Mouse (Mus musculus) thymus, postnatal 0 days (tissue): ENCODE data around the gene Ppp1r27. TPM values are rescaled to one million over a fixed set of nuclear protein-coding genes. Genes with fewer than 3 reads are reported as not detected.

ENCODE experiments used
- DNase-seq: peaks from one replicate; pipeline ENCODE4 v3.0.0-alpha.2; 2015; ENCODE audit warnings: low spot score
- polyA plus RNA-seq: library from polyadenylated mRNA; unstranded; fragments of >200 nt; fragmentation: Nextera tagmentation; extraction: Ambion mirVana; gene quantifications from 2 replicates; pipeline ENCODE4 v1.2.1, GENCODE M21; 2015

Gene Ppp1r27
- polyA plus RNA-seq, 1 experiment from 2014 or later, result 13.7 TPM

DNA sequence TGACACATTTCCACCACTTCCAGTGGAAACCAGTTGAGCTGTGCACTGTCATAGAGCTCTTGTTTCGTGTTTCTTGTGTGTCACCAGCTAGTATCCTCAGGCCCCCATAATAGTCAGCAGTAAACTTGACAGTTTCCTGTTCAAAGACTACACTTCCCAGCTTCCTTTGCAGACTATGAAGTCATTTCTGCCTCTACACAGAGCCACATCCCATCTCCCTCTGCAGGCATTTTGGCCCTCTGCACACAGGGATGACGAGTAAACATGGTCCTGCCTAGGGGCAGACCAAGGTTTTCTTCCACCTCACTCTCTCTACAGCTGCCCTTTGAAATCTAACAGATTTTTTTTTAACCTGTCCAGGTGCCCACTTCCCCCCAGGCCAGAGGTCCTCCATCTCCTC lies 3.5 kb downstream of the Ppp1r27 start:
- peak; percentile 40 for DNase-seq

DNA sequence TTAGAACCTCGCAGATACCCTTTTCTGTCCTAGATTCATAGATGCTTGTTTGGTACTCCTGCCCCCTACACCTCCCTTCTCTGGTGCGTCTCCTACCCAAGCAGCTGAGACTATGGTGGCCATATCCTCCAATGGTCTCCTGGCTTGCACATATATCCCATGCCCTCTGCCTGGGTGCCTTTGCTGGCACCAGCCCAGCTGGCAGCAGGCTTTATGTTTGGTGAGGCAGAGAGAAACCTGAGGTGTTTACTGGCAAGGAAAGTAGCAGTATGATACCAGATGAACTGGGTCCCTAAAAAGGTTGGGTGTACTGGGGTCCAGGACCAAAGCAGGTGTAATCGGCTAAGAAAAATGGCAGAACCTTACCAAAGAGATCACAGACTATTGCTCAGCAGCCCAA lies 5.0 kb downstream of the Ppp1r27 start:
- DNase-seq, result no peak

- no peak for DNase-seq
Observed at GRCm38 (mm10) chr11:120542376-120542775, 8.6 kb downstream of the Ppp1r27 start.

GRCm38 (mm10) chr11:120541907-120542306 lies 9.0 kb downstream of the Ppp1r27 start:
- no peak for DNase-seq

- DNase-seq, result no peak
Observed at GRCm38 (mm10) chr11:120539285-120540014, 11.5 kb downstream of the Ppp1r27 start.

DNA sequence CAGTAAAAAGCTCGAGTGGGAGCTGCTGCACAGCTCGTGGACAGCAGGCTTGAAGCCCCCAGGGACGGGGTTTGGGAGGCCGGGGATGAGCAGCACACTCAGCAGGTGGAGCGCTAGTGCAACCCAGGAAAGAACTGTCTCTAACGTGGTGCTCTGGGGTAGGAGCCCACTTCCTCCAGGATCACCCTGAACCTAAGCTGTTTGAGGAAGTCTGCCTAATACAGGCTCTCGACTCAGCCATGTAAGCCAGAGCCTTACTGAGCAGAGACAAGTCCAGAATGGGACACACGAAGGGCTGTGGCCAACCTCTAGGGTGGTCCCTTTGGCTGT lies 12.0 kb downstream of the Ppp1r27 start:
- no peak for DNase-seq

GRCm38 (mm10) chr11:120538485-120538884 lies 12.4 kb downstream of the Ppp1r27 start:
- no peak for DNase-seq

DNA sequence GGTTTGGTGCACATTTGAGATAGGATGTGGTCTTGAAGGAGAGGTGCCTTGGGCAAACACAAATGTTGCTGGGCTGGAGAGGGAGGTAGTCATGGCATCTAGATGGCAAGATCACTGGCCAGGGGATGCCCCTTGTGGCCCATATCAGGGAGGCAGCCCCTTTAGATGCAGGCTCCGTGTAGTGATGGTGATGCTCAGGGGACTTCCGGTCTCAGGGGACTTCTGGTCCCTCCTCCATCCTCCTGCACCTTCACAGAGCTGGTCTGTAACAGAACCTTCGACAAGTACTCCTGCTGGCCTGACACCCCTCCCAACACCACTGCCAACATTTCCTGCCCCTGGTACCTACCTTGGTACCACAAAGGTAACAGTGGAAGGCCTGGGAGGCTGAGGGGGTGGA lies 15.1 kb downstream of the Ppp1r27 start:
- no peak for DNase-seq

DNA sequence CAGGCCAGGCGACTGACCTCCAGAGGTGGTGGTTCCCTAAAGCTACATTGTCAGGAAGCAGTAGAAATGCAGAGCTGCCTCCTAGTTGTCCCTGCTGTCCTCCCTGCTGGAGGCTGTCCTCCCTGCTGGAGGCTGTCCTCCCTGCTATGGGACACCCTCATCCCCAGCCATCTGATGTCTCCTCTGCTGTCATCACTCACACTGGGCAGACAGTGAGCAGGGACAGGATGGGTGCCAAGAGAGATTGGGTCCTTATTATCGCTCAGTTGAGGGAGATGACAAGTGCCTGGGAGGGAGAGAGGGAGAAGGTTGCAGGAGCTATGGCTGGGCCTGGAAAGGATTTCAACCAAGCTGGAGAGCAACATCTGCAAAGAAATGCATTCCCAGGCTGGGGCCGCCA lies 15.8 kb downstream of the Ppp1r27 start:
- no peak for DNase-seq

DNA sequence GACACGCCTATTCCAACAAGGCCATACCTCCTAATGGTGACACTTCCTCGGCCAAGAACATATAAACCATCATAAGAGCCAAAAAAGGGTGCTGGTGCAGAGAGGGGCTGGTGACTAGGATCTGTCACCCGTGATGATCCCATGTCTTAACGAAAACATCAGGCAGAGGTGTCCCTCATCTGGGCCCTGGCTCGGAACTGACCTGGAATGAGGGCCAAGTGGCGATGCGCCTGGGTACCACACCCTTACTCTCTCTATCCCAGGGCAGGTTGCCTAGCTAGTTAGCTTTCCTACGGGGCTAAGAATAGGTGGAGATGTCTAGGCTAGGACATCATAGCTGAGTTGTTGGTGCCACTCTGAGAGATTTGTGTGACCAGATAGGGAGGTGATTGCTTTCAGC lies 16.8 kb downstream of the Ppp1r27 start:
- DNase-seq, result no peak

DNA sequence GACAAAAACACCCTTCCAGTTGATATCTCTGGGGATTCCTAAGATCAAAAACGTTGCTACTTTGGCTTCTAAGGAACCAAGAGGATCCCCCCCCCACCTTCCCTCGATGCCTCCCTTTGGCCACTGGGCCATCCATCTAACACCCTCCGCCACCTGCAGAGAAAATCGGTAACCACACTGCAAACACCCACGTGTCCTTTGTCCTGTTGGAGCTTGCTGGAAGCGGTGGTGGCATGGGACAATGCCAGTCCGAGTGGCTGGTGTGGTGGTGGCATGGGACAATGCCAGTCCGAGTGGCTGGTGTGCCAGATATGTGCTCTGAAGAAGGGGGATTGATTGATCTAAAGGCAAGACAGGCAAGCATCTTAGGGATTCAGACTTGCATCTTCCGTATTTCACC lies 19.3 kb downstream of the Ppp1r27 start:
- DNase-seq, result no peak

DNA sequence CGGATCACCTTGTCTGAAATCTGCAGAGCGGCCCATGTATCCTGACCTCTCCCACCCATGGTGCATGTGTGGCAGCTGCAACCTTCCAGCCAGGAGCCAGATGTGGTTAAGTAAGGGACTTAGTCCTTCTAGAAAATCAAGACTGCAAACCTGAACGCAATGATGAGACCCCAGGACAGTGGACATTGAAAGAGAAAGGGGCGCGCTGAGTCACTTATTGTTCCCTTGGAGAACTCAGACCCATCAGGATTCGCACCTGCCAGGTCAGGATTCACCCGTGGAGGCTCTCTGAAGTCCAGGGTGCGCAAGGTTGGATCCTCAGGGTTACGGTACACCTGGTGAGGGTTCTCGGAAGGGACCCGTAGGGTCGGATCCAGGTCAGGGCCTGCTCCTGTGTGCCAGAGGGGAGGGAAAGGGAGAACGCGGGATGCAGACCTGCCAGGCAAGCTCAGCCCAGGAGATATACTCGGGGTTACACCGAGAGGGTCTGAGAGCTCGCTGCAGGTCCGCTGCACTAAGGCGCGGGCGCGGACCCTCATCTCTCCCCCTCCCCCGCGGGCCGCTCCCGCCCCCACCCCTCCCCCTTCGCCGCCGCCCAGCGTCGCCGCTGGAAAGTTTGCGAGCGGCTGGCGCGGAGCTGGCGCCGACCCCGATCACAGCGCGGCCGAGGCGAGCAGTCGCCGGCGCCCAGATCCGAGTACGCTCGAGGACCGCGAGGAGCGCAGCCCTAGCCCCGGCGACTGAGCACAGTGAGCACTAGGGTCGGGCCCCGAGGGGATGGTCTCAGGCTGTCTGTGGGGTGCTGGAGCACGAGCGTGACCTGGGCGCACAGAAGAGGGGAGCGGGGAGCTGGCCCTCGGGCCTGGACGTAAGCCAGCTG lies 20.6 kb downstream of the Ppp1r27 start, which contains the start of gene Gcgr:
Gene Gcgr (plus strand): TSS at position 615 of the 880 bp plus-strand sequence.
- DNase-seq, result no peak

DNA sequence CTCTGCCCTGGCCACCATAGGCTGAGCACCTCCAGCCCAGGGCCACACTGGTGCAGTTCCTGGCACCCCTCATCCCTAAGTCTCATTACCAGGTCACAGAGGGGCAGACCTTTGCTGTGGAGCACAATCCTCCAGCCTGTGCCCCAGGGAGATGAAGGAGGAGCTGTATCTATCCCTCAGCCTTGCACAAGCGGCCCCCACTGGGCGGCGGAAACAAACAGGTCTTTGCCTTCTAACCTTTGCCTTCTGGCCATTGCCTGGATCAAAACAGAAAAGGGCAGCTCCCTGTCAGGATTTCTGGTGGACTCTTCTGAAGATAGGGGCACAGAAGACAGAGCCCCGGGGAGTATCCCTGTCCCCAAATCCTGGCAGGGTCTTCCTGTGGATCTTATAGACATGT lies 22.0 kb downstream of the Ppp1r27 start:
- DNase-seq, result no peak

GRCm38 (mm10) chr11:120527690-120528354 lies 23.1 kb downstream of the Ppp1r27 start:
- DNase-seq, result no peak

DNA sequence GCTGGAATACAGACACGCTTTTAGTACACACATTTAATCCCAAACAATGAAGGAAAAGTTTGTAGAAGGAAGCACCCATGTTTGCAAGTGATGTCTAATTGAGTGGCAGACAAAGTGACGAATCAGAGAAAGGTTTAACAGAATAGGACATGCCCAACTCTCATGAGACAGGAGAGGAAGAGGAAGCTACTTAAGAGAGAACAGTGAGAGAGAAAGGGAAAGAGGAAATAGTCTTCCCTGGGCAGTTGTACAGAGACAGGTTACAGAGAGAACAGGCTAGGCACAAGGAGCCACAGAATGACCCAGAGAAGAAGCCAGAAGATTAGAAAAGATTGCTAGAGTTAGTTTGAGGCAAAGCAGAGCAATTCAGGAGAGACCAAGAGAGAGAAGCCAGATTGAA lies 25.0 kb downstream of the Ppp1r27 start:
- DNase-seq, result no peak

DNA sequence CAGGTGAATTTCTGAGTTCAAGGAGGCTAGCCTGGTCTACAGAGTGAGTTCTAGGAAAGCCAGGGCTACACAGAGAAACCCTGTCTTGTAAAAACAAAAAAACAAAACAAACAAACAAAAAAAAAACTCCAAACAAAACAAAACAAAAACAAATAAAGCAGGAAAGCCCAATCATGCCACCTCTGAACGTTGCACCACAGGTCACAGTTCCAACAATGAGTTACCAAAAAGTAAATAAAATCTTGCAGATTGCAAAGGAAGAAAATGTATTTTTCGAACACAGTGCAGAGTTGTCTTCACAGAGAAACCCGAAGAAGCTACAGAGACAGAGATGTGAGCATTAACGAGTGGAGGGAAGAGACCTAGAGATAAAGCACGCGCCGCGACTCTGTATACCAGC lies 28.4 kb downstream of the Ppp1r27 start:
- no peak for DNase-seq

DNA sequence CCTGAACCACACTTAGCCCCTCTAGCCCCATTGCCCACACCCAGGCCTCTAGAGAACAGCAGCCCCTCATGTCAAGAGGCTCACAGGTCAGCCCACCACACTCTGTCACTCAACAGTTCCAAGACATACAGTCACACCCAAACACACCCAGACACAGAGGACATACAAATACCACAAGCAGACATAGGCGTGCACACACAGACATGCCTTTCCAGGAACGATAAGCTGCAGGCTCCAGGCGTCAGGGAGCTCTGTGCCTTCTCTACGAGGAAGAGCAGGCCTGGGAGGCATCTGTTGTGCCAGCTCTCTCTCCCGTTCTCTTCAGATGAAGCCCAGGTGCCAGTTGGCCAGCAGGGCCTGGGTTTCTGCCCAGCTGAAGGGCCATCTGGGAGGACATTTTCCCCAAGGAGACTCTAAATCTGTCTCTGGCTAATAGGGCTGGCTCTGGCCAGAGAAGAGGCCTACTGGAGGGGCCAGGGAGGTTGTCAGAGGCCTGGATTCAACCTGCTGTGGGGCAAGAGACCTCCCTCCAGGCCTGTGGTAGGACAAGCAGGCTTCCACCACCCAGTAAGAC lies 29.9 kb downstream of the Ppp1r27 start:
- DNase-seq, result no peak

DNA sequence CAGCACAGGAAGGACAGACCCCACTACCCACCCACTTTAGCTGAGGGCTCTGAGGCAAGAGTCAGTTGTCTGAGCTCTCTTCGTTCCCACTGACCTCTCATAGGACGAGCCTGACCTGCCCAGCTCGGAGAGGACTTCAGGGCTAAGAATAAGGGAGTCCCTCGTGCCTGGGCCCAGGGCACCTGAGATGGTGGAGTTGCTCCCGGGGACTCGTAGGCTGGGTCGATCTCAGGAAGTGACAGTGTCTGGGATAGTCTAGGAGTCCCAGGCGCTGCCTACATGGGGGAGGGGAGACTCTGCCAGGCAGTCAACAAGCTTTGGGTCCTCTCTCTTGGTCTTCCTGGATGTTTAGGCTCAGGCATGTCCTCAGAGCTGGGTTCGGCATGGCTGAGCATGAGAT lies 30.4 kb downstream of the Ppp1r27 start:
- DNase-seq, result no peak

- DNase-seq, result no peak
Observed at GRCm38 (mm10) chr11:120519738-120520137, 31.2 kb downstream of the Ppp1r27 start.

DNA sequence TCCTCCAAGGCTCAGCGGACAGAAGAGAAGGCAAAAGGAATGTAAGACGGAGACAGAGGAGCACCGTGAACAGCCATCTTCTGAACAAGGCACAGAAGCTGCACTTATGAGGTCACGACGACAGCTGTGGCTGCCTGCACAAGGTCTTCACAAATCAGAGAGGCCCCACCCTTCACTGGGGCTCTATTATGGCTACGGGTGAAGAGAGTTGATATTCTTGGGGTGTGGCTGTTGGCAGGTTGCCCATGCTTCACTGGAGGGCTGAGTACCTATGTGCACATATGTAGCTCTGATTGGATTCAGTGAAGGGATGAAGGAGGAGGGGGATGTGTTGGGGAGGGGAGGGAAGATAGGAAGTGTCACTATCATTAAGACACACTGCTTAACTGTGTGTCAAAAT lies 32.4 kb downstream of the Ppp1r27 start:
- no peak for DNase-seq

DNA sequence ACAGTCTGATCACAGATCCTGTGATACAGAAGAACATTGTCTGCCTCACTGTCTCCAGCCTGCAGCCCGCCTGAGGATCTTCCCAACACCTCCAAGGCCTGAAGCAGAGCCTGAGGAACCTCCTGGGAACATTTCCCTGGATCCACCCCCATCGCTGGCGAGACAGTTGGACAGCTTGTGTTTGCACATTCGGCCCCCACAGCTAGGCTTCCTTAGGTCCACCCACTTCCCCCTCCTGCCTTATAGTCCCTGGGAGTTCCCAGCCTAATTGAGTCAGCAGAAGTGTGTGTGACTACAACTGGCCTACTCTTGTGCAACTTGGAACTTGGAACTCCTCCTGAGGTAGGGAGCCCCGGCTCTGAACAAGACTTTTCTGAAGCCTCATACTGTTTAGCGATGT lies 32.9 kb downstream of the Ppp1r27 start:
- DNase-seq, result no peak

DNA sequence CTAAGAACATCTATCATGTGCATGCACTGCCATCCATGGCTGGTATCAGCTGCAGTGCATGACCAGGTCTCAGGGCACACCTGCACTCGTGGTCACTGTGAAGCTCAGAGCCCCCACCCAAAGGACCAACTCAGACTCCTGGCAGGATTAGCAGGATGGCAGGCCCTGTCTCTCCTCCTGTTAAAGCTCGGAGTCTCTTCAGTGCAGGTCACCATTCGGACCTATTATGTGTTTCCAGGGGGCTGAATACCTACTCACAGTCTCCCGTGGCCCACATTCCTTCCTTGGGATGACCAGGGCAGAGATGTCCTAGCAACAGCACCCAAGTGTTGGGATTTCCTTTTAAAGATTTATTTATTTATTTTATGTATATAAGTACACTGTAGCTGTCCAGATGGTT lies 33.8 kb downstream of the Ppp1r27 start:
- DNase-seq, result no peak
